Mouse (Mus musculus): ENCODE results near the gene Sorcs3. TPM values are rescaled to one million over a fixed set of nuclear protein-coding genes. Genes with fewer than 3 reads are reported as not detected.

The Sorcs3 gene
- polyA plus RNA-seq, 2 experiments from 2014 or later: not detected

DNA sequence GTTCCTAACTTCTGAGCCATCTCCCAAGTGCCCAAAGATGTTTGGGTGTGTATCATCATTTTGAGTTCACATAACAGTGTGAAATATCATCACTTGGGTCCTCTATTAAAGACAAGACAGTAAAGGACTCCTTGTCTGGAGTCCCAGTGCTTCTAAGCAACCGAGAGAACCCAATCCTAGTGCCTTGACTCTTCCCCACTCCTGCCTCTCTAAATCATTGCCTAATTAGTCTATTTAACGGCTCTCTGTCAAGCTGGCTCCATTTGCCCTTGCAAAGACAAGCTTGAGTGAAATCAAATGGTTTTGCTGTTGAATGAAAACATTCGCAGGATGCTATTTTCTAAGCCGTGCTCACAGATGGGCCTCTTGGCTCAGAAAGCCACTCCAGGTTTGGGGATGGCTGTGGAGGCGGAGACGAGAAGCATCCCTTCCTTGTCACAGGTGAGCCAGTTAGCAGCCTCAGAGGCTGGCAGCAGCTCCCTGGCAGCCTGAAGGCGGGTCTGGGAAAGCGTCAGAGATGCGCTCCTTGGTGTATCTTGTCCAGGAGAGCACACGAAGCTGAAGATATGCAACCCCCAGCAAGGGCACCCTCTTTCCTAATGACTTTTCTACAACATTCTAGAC lies 79.9 kb downstream of the Sorcs3 start:
- ATAC-seq: no peak

DNA sequence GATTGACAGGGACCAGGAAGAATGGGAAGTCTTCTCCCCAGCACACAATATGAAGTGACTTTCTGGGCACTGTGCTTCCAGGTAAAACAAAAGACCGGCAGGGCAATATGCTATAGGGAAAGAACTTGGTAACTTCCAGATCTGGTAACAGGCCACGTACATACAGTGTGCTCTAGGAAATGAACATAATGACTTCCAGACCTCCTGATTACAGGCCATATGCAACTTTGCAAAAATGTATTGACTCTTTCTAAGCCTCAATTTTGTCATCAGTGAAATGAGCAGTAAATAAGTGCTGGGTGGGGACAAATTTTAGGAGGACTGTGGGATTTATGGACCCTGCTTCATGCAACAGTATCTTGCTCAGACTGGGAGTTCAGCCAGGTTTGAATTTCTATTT lies 88.4 kb downstream of the Sorcs3 start:
- no peak for ATAC-seq

DNA sequence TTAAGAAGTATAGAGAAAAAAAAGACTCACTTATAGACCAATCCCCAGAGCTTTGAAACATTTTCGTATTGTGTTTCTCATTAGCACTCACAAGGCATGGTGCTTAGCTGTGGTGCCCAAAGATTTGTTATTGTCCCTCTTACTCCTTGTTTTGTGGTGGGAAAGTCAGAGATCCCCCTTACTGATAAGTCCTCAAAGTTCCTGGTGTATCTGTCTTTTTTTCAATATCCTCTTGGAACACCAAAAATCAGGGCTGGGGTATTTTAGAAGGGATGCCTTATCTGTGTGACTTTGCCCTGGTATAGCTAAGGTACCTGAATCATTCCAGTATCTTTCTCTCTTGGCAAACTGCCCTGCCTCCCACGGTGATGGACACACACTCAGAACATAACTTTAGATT lies 92.6 kb downstream of the Sorcs3 start:
- ATAC-seq: no peak

DNA sequence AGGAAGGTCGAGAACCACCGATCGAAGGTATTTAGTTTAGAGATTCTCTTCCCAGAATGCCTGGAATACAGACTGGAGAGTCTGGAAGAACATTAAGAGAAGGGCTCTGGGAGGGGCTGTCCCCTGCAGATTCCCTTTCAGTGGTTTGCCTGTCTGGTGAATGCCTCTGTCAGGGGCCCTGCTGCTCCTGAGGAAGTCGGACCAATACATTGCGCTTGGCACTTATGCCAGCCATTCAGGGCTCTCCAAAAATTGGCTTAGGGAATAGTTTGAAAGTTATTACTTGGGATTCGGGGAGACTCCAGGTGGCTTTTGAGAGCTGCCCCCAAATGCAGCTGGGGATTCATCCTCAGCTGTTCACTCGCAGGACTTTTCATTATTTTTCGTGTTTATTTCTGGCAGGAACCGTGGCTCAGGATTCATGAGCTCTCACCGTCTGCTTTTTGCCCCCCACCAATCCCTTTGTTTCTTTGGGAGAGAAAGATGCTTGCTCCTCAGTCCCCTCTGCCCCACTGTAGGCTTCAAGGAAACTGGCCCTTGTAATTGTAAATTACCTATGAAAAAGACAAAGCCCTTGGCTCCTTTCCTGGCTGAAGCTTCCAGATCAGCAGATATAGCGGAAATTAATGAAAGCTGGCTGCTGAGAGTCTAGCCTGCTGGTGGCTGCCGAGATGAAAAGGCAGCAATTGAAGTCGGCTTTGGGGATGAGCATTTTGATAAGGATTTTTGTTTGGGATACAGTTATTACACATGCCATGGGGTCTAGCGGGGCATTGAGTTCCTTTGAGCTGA lies 94.8 kb downstream of the Sorcs3 start:
- no peak for ATAC-seq

DNA sequence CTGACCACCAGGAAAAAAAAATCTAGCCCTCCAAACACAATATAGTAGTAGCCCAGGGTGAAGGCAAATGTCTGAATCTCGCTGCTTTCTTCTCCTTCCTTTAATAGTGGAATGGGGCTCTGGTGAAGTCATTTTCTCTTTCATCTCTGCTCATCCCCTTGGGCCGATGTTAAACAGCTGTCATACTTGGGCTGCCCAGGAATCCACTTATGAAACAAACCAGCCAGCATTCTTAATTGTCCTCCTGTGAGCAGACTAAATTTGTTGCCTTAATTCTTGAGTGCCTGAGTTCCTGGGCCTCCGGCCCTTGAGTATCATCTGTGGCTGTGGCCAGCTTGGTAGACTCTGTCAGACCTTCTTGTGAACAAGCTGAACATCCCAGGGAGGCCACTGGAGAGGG lies 95.5 kb downstream of the Sorcs3 start:
- no peak for ATAC-seq

DNA sequence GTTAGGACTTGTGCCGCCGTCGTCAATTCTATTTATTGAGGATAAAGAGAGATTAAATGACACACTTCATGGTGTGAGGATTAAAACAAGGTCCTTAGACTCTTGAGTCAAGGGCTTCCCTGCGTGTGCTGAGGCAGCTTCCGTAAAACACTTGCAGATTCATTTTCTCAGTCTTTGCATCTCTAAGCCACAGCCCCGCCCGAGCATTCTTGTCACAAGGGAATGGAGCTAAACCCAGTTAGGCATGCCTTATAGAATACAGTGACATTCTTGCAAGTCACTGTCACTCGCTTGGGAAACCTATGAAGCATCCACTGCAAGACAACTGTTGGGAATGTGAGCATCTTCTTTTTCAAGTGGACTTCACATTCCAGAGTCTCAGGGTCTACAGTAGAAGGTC lies 102.5 kb downstream of the Sorcs3 start:
- no peak for ATAC-seq

DNA sequence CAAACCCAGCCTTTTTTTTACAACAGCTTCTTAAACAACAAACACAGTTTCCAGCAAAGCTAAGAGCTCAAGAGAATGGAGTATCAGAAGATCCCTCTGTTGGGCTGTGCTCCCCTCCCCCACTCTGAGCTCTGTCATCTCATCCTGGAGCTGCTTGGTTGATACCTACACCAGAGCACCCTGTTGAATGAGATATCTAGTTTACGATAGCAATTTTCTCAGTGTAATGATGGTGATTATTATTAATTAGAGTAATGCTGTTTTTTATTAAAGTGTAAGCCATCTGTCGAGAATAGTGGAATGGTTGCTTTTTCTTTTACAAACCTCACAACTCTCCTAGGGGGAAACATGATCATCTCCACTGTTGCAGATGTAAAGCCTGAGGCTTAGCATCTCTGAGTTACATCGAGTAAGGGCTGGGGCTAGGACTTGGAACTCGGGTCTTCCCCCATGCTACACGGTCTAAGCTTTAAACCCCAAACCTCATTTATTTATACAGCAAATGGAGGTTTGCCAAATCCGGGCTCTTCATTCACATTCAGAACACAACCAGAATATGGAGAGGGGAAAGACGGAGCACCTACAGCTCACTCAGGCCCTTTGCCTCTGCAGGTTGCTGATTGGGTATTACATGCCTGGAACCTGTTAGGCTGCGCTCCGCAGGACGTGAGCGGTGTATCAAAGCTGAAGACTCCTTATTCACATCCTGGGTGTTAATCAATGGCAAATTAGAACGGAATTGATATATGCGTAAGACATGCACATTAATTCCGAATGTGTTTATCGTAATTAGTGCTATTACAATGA lies 103.9 kb downstream of the Sorcs3 start:
- no peak for ATAC-seq

DNA sequence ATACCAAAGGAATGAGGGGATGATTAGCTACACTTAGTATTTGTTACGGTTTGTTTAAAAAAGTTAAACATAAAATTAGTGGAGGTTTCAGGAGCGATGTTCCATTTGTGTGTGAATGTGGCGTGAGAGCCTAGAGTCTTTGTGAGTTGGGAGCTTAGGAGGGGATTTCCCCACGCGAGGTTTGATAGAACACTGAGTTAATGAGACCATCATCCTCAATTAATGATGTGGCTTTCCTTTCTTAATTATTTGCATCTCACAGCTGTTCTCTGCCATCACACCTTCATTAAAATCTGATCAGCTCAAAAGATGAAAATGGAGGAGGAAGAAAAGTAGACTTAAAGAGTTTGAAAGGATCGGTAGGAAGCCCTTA lies 104.5 kb downstream of the Sorcs3 start:
- no peak for ATAC-seq

DNA sequence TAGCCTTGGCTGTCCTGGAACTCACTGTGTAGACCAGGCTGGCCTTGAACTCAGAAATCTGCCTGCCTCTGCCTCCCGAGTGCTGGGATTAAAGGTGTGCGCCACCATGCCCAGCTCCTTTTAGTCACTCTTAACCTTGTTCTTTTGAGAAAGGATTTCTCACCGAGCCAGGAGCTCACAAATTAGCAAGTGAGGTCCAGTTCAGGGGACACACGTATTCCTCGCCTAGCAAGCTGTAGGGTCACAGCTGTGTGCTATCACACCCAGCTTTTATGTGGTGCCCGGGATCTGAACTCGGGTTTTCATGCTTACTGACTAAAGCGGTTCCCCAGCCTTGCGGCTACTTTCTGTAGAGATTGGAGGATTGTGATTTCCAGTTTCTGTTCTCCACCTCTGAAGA lies 108.0 kb downstream of the Sorcs3 start:
- ATAC-seq: no peak

DNA sequence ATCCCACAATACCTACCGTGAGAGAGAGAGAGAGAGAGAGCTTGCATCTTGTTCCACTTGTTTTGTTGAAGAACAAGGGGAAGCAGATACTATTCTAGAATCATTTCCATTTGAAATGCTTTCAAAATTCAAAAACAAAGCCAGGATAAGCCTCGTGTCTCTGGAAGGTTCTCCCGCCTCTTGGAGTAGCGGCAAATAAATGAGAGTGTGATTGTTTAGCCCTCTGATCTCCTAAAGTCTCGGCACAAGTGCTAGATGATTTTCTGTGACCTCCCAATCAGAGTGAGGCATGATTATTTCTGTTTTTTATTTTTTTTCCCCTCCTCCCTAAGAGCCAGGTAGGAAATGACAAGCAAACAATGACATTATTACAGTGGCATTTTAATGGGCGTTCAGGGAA lies 121.3 kb downstream of the Sorcs3 start:
- no peak for ATAC-seq

DNA sequence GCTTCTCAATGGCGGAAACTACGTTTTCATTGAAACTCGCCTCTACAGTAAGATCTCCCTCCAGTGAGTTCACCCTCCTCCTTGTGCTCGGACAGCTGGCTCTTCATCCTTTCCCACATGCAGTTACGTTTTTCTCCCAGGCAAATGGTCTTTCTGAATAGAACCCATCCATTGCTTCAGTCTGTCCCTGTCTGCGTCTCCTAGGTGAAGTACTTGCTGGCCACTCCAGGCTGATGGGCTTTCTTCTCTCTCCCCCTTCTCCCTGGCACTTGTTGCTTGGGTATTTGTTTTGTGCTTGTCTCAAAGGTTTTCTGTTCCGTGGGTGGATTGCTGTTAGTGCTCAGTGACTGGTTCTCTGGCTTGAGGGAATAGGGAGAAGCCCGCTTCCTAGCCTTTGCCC lies 122.3 kb downstream of the Sorcs3 start:
- ATAC-seq: no peak

DNA sequence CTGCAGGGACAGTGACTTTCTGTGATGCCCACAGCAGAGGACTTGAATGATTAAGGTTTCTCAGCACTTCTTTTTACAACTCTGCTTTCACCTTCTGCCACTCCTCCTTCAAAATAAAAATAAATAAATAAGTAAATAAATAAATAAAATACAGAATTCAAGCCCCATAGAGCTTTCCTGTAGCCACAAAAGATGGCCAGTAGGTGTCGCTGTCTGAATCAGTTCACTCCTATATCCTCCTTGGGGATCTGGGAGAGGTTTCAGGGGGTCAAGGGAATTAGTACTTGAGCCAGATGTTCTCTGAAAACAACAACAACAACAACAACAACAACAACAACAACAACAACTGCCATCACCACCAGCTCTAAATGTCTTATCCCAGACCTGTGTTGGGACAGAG lies 125.8 kb downstream of the Sorcs3 start:
- no peak for ATAC-seq

DNA sequence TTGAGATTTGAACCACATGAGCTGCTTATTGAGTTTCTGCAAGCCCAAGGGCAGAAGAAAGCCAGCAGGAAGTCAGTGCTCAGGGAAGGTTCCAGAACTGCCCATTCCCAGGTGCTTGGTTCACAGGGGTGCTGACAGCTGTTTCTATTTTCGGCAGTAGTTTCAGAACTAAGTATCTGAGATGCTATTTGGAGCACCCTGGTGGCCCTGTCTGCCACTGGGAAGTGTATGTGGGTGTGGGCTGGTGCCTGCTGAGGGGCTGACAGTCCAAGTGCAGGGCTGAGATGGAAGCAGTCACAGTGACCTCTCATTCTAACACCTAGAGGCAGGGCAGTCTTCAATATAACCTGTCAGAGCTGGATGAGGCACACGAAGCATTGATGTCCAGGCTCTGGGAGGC lies 127.3 kb downstream of the Sorcs3 start:
- ATAC-seq: no peak

DNA sequence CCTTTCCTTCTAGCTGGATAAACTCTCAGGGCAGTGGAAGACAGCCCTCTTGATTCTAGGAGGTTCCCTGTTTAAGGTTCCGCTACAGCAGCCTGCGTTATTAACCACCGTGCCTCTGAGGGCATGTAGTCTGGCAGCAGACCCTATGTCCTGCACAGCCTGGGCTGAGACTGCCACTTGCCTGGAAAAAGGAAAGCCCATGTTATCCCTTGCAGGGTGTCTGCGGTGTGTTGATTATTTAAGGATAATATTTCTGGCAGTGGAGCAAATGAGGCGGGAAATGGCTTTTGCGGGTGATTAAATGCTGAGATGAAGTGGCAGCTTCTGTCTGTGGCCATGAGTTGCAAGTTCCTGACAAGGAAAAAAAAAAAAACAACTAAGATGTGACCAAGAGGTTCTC lies 131.6 kb downstream of the Sorcs3 start:
- no peak for ATAC-seq

DNA sequence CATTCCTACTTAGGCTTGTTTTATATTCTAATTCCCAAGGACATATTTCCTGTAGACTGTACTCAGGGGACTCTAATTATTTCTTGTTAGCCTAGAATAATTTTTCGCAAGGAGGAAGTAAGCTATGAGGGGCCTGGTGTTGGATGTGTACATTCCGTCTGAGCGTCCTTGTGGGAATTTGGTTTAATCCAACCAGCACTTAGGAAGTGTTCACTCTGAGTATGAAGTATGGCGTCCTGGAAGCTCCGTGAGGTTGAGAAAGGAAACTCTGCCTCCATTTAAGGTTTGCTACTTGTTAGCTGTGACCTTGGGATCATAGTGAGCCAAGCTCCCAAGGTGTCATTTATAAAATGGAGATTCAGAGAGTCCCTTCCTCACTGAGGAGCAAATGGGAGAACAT lies 132.3 kb downstream of the Sorcs3 start:
- no peak for ATAC-seq

DNA sequence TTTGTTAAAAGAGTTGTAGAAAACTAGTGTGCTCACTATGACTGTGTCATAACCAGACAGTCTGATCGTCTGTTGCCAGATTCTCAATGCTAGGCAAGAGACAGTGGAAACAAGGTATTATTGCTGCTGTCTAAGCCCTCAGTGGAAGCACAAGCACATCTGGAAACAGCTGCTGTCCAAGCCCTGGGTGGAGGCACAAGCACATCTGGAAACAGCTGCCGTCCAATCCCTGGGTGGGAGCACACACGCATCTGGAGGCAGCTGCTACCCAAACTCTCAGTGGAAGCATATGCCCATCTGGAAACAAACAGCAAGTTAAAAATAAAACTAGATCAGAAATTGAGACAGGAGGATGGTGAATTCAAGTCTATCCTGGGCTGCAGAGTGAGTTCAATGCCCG lies 136.9 kb downstream of the Sorcs3 start:
- no peak for ATAC-seq

DNA sequence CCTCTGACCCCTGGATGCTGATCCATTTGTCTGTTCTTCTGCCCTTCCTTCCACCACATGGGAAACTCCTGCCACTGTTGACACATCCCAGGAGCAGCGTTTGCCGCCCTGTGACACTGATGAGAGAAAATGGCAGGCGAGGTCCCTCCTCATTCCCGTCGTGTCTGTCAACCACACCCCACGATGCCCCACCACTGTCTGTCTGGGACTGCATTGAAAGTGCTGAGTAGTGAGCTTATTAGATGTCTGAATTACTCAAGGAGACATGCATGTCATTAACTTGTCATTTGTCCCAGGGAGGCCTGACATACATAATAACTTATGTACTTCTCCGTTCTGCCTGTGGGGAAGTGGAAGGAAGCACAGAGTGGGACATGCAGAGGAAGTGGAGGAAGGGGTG lies 137.6 kb downstream of the Sorcs3 start:
- no peak for ATAC-seq

DNA sequence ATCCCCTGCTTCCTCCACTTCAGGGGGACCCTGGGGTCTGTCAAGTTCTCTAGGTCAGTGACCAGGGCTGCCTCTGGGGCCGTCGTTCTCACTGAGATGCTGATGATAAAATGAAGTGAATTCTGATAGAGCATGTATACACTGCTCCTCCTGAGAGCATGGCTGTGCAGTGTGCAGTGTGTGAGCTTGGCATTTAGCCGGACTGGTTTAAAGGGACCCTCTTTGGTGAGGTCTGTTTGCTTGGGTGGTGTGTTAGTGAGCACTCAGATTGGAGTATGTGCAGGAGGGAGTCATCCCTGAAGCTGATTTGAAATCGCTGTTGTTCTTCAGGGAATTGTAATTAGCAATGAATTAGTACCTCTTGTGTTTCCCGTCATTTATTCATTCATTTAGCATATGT lies 141.3 kb downstream of the Sorcs3 start:
- no peak for ATAC-seq

DNA sequence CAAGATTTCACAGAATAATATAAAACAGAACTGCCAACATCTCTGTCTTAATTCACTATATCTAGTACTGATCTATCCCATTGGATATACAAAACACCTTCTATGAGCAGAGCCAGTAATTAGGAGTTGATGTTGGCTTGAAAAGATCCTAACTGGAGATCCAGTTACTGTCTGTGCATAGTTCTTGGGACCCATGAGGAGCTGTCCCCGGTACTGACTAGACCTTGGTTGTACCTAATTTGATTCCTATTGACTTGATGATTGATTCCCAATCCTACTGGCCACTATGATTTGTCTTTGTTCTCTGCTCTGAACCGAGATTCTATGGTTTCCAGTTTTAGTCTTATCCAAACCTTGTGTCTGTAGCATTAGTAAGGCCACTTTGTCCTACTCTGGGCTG lies 151.0 kb downstream of the Sorcs3 start:
- ATAC-seq: no peak

DNA sequence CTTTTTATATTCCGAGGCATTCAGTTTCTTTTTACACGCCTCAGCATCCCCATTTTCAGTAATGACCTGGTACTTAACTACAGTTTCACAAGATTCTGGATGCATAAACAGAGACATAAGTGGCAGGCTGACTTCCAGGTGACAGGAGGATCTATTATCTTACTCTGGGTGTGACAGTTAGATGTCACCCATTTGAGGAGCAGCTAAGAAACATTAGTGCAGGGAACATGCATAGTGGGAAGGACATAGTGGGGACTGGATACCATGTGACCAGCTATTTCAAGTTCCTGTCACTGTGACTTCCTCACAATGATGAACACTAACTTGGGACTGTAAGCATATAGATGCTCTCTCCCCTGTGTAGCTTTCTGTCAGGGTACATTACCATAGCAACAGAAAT lies 156.3 kb downstream of the Sorcs3 start:
- no peak for ATAC-seq

DNA sequence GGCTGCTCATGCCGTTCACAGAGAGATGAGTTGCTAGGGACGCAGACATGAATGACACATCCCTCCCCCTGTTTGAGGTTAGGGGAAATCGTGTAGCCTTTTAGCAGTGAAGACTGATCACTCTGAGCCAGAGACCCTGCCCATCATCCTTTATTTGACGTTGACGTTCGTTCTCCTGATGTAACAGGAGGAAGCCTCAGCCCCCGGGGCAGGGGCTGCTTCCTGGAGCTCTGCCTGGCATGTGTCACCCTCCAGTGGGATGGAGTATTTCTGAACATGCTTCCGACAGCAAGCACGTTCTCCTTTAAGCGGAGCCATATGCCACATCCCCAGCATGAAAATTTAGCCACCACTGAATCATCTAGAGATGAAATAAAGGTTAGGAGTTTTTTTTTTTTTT lies 162.2 kb downstream of the Sorcs3 start:
- no peak for ATAC-seq

DNA sequence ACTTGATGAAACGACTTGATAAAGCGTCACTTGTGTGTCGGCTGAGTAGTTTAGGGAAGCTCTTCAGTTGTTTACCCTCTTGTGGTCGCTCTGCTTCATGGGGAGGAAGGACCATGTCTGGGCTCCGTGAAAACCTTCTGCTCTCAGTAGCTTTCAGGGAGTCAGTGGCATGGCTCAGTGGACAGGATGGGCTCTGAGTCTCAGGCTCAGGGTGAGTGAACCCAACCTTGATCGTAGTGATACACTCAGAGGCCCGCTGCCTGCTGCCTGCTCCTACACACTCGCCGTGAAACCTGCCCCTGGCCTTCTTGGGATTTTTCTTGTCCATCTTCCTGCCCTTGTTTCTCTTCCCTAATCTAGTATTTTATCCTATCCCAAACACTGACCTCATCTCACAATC lies 166.0 kb downstream of the Sorcs3 start:
- ATAC-seq: no peak

DNA sequence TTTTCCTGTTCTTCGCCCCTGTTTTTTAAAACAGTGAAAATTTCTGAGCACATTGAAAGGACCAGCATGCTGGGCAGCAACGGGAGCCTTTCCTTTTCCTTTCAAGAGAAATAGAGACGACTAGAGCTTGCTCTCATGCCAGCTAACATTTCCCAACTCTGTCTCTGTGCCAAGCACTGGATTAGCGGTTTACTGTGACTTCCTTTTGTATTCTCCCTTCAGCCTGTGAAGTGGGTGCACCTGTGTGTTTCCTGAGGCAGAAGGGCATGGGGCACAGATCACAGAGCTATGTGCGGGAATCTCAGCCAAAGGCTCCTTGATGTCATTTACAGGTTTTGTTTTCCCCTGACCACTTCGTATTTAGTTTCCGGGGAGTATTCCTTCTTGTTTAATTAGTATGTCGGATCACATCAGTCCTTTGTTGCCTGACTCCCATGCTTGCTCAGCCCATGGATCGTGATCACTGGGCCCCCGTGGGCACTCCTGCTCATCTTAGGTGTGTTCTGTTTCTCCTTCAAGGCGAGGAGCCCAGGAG lies 172.2 kb downstream of the Sorcs3 start:
- no peak for ATAC-seq

DNA sequence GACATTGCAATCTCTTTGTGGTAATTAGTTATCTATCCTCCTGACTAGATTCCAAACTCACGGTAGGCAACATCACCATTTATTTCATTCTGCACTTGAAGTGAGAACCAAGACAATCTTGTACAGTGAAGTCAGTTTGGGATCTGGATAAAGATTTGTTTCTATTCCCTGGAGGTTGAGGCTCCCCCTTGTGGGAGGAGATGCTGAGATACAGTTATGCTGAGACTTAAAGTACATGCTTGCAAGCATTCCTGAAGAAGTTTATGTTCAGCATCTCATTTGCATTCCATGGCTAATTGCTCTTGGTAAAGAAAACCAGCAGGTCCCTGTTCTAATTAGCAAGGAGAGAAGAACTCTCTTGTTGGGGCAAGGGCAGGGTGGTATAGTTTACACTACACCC lies 185.7 kb downstream of the Sorcs3 start:
- no peak for ATAC-seq
